Mouse (Mus musculus) cerebellum, postnatal 4 days (tissue): ENCODE data around the gene Naa40.

ENCODE experiments used
- DNase-seq, 2 experiments: peaks; one replicate each; pipeline ENCODE4 v3.0.0; 2022; ENCODE audit warnings: low spot score in 2 of 2, mixed read lengths in 1 of 2

Naa40 gene

GRCm38 (mm10) chr19:7217162-7217925 is 23.6 kb downstream of the Naa40 start, which contains the start of gene Cox8a:
Gene Cox8a (minus strand): TSS chr19:7217616.
- peak; percentile 76 to 92 for DNase-seq

GRCm38 (mm10) chr19:7214484-7214883 is 26.5 kb downstream of the Naa40 start:
- no peak for DNase-seq

- no peak for DNase-seq
Observed at GRCm38 (mm10) chr19:7213010-7213409, 28.0 kb downstream of the Naa40 start.

GRCm38 (mm10) chr19:7212216-7212615 is 28.8 kb downstream of the Naa40 start:
- DNase-seq: no peak

- no peak for DNase-seq
Observed at GRCm38 (mm10) chr19:7209907-7210646, 30.9 kb downstream of the Naa40 start.

GRCm38 (mm10) chr19:7205753-7206736 is 34.9 kb downstream of the Naa40 start, which contains the start of gene Otub1:
Gene Otub1 (minus strand): TSS chr19:7206316.
- peak; percentile 75 to 88 for DNase-seq

GRCm38 (mm10) chr19:7205326-7205725 is 35.7 kb downstream of the Naa40 start:
- no peak for DNase-seq

GRCm38 (mm10) chr19:7204898-7205297 is 36.1 kb downstream of the Naa40 start:
- no peak for DNase-seq

- DNase-seq: no peak
Observed at GRCm38 (mm10) chr19:7200427-7200826, 40.6 kb downstream of the Naa40 start.

GRCm38 (mm10) chr19:7199089-7199488 is 41.9 kb downstream of the Naa40 start:
- no peak for DNase-seq

- DNase-seq: no peak
Observed at GRCm38 (mm10) chr19:7197445-7197844, 43.5 kb downstream of the Naa40 start.

GRCm38 (mm10) chr19:7196741-7197270 is 44.2 kb downstream of the Naa40 start:
- DNase-seq: no peak

- DNase-seq: peak in 1 of 2 experiments; percentile 74
Observed at GRCm38 (mm10) chr19:7195900-7196728, 44.9 kb downstream of the Naa40 start.

- no peak for DNase-seq
Observed at GRCm38 (mm10) chr19:7192561-7192967, 48.4 kb downstream of the Naa40 start.

GRCm38 (mm10) chr19:7191639-7192038 is 49.3 kb downstream of the Naa40 start:
- DNase-seq: no peak

GRCm38 (mm10) chr19:7190986-7191385 is 50.0 kb downstream of the Naa40 start:
- DNase-seq: no peak

GRCm38 (mm10) chr19:7189026-7189425 is 52.0 kb downstream of the Naa40 start:
- DNase-seq: no peak

- DNase-seq: no peak
Observed at GRCm38 (mm10) chr19:7187157-7187556, 53.8 kb downstream of the Naa40 start.

GRCm38 (mm10) chr19:7185715-7186291 is 55.2 kb downstream of the Naa40 start:
- DNase-seq: no peak

GRCm38 (mm10) chr19:7185059-7185458 is 55.9 kb downstream of the Naa40 start:
- no peak for DNase-seq
